Comparison of ENCODE assay signal across 36 mouse cellular contexts in genomic region chr7:43791591-43791990, GRCm38 (mm10). TPM values are rescaled to one million over a fixed set of nuclear protein-coding genes. Genes with fewer than 3 reads are reported as not detected.
"Had no signal": no experiment of that assay in that cellular context is flagged by ENCODE, and none has a peak within 500 bp of the region (broad histone marks: within the 10 kb centered on the region; RNA-seq: fewer than 3 reads in every experiment).

Gene Klk9 (plus strand): TSS chr7:43791891.

- H3K9ac ChIP-seq: limb, embryonic 12.5 days; limb, embryonic 13.5 days; limb, embryonic 15.5 days; liver, embryonic 12.5 days; liver, embryonic 13.5 days; liver, embryonic 14.5 days; liver, embryonic 15.5 days; liver, postnatal 0 days; lung, embryonic 14.5 days; lung, embryonic 15.5 days; midbrain, embryonic 12.5 days; midbrain, embryonic 13.5 days; midbrain, embryonic 15.5 days had no signal

- H3K36me3 ChIP-seq: limb, embryonic 10.5 days; limb, embryonic 12.5 days; limb, embryonic 13.5 days; limb, embryonic 15.5 days; liver, embryonic 12.5 days; liver, embryonic 13.5 days; liver, embryonic 15.5 days; lung, embryonic 15.5 days; midbrain, embryonic 10.5 days; midbrain, embryonic 12.5 days; midbrain, embryonic 13.5 days; midbrain, embryonic 15.5 days had no signal

- H3K27ac ChIP-seq: left cerebral cortex, adult 2 months; limb, embryonic 10.5 days; limb, embryonic 12.5 days; limb, embryonic 13.5 days; limb, embryonic 15.5 days; liver, embryonic 12.5 days; liver, embryonic 13.5 days; liver, embryonic 14.5 days; liver, embryonic 15.5 days; lung, embryonic 15.5 days; macrophage; midbrain, embryonic 10.5 days; midbrain, embryonic 12.5 days; midbrain, embryonic 13.5 days; midbrain, embryonic 15.5 days had no signal

- H3K4me2 ChIP-seq: limb, embryonic 12.5 days; limb, embryonic 13.5 days; limb, embryonic 15.5 days; liver, embryonic 11.5 days; liver, embryonic 12.5 days; liver, embryonic 13.5 days; liver, embryonic 15.5 days; lung, embryonic 14.5 days; lung, embryonic 15.5 days; midbrain, embryonic 11.5 days; midbrain, embryonic 12.5 days; midbrain, embryonic 13.5 days; midbrain, embryonic 15.5 days had no signal

- ATAC-seq: liver, embryonic 12.5 days; liver, postnatal 0 days; lung, postnatal 0 days; midbrain, embryonic 13.5 days; midbrain, embryonic 15.5 days; midbrain, embryonic 16.5 days had no signal

- H3K9me3 ChIP-seq: limb, embryonic 10.5 days; limb, embryonic 12.5 days; limb, embryonic 13.5 days; limb, embryonic 15.5 days; liver, embryonic 12.5 days; liver, embryonic 13.5 days; liver, embryonic 15.5 days; lung, embryonic 15.5 days; midbrain, embryonic 10.5 days; midbrain, embryonic 12.5 days; midbrain, embryonic 13.5 days; midbrain, embryonic 15.5 days had no signal

- DNase-seq: left cerebral cortex, postnatal 4 days; liver; liver, embryonic 13.5 days; liver, postnatal 0 days; lung, adult 18-20 months; lung, embryonic 14.5 days; lung, postnatal 10 days; lung, postnatal 14 days; lung, postnatal 36 days; lung, postnatal 4 days; midbrain, embryonic 14.5 days had no signal

- H3K4me3 ChIP-seq: left cerebral cortex, adult 2 months; limb, embryonic 10.5 days; limb, embryonic 12.5 days; limb, embryonic 13.5 days; limb, embryonic 15.5 days; liver, embryonic 12.5 days; liver, embryonic 13.5 days; liver, embryonic 15.5 days; lung, embryonic 15.5 days; megakaryocyte, embryonic 14.5 days; midbrain, embryonic 10.5 days; midbrain, embryonic 12.5 days; midbrain, embryonic 13.5 days; midbrain, embryonic 15.5 days; myocyte had no signal

- H3K4me1 ChIP-seq: liver, embryonic 15.5 days had no signal

RNA-seq across cellular contexts. Expression of gene Klk9, which starts in this region (rescaled TPM):
- polyA plus RNA-seq: limb, embryonic 11.5 days; liver, adult 2 months; liver, embryonic 11.5 days; liver, embryonic 12.5 days; liver, embryonic 13.5 days; liver, embryonic 14.5 days; liver, embryonic 15.5 days; liver, embryonic 16.5 days; liver, postnatal 0 days; lung, embryonic 14.5 days; macrophage; midbrain, embryonic 10.5 days; midbrain, embryonic 11.5 days; midbrain, embryonic 12.5 days; midbrain, embryonic 14.5 days; midbrain, postnatal 0 days; myocyte; neural tube, embryonic 11.5 days had no signal
